Mouse (Mus musculus): ENCODE measurements around the gene Hist1h3g. TPM values are rescaled to one million over a fixed set of nuclear protein-coding genes. Genes with fewer than 3 reads are reported as not detected.
"Not testable (repeated sequence)": the region's sequence is repeated elsewhere in the genome, so short reads cannot be mapped to it uniquely, and the experiment has no call there.

Gene Hist1h3g
- total RNA-seq, 2 experiments from 2014 or later: 22.0 to 28.6 TPM

DNA sequence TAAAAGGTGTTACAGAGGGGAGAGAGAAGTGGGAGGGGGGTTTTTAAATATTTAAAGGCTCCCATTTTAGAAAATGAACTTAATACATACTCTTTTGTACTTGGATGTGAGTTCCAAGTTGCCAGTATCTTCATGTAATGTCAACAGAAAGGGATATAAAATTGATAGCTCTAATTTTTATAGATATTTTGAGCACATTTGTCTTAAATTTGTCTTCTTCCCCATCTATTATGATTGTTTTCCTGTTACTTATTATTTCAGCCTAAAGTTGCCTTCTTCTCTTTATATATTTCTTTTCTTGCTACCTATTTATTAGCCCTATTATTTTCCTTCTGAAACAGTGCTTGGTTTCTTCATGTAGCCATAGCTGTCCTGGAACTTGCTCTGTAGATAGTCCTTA, 17.7 kb downstream of the Hist1h3g start, which contains the start of gene Hist1h1d:
Gene Hist1h1d, plus strand, starts transcription at position 301 of the 400 bp plus-strand sequence.
- no peak for DNase-seq
- intact Hi-C loops (cut with DNase I): no loop called here

DNA sequence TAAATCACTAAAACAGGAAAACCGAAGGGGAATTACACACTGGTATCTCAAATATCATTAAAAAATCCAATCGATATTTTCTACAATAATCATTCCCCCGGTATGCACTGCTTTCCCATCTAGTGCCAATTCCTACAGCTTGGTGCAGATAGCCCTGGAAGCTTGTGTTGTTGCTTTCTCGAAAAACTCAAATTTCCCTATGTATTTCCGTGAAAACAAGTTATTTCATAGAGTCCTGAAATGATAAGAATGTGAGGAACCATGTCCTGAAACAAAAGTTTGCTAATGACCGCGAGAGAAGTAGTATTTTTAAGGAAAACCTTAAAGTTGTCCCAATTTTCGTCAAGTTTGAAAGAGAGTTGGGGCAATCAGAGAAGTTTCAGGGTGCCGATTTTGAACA, 19.2 kb downstream of the Hist1h3g start:
- intact Hi-C loops (cut with DNase I): no loop called here
- DNase-seq: no peak

DNA sequence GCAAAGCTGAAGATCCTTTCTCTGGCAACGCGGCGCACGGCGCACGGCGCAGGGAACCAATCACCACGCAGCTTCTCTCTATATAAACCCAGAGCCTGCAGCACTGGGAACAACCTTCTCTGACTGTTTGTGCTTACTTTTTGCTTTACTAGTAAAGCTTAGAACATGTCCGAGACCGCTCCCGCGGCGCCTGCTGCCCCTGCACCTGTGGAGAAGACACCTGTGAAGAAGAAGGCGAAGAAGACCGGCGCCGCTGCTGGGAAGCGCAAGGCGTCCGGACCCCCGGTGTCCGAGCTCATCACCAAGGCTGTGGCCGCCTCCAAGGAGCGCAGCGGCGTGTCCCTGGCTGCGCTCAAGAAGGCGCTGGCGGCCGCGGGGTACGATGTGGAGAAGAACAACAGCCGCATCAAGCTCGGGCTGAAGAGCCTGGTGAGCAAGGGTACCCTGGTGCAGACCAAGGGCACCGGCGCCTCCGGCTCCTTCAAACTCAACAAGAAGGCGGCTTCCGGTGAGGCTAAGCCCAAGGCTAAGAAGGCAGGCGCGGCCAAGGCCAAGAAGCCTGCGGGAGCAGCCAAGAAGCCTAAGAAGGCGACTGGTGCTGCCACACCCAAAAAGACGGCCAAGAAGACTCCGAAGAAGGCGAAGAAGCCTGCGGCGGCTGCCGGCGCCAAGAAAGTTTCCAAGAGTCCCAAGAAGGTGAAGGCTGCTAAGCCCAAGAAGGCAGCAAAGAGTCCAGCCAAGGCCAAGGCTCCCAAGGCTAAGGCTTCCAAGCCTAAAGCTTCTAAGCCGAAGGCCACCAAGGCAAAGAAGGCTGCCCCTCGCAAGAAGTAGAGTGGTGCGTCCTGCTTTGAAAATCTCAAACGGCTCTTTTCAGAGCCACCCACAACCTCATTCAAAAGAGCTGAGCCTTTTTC, 20.0 kb downstream of the Hist1h3g start:
- peak; percentile 77 for DNase-seq
- intact Hi-C loops (cut with DNase I): no loop called here

DNA sequence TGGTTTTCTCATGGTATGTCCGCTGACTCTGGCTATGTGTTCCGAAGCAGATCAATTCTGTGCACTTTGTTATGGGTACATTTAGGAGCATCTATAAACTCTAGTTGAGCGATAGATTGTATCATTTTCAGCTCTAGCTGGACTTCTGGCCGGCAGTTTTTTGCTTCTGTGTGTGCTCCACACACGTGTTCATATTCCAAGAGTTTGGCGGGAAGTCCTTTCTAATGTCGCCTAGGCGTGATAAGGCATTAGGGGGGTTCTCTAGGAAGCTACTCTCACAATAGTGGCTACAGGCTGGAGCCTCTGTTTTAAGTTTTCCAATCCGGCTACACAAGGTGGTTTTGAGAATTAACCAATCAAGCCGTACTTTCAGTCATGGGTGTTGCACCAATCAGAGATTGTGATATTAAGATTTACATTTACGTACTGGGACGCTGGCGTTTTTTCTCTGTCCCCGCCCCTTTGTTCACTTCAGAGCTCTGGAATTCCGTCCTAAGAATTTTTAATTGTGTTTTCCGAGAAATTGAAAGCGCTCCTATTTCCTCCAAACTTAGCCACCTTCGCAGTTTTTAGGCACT, 20.7 kb downstream of the Hist1h3g start:
- intact Hi-C loops (cut with DNase I): no loop called here
- DNase-seq: peak; percentile 66

DNA sequence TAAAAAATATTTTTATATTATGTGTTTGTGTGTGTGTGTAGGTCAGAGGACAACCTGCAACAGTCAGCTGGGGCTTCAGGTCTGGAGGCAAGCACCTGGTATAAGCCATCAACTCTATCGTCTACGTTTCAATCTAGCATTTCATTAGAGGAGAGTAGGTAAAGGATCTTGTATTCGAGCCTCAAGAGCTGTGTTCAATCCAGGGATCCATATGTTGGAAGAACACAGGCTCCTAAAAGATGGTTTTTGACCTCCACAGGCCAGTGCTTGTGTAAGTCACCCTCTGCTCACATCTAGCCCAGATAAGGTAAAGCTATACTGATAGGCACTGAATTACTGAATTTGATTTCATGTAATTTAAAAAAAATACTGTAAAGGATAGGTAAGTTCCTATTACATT, 21.7 kb downstream of the Hist1h3g start:
- intact Hi-C loops (cut with DNase I): no loop called here
- no peak for DNase-seq

DNA sequence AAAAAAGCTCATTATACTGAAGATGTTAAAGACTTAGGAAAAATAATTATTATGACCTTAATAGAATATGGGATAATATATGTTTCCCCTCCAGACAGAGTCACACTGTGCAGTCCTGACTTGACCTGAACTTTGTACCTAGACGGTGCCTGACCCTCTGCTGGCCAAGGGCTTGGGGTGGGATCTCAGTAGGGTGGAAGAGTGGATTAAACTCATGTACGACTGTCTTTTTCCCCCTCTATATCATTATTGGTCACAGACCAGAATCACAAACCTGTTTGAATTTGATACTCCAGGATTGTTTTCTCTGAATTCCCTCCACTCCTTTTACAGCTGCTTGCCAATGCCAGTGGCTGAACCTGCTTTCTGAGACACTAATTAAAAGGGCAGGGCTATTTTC, 25.5 kb downstream of the Hist1h3g start:
- DNase-seq: not testable (repeated sequence)
- intact Hi-C loops (cut with DNase I): loop anchor here (10.0 kb wide), 1 partner anchor 194 kb away; the partner anchor contains the start of genes Hist1h2ab, Hist1h3b and Hist1h4b

DNA sequence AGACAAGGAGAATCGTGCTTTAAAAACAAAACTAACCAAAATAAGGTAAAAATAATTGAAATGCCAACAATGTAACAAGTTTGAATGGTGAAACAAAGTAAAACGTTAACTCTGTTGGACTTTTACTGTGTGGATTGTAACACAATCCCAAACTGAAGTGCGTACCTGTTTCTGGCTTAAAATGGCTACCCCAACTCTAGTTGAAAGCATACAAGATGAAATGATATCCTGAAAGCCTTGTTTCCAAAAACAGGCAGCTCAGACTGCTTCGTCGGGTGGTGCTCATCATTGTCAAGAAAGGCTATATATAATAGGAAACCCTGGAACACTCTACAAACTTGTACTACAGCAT, 26.3 kb downstream of the Hist1h3g start:
- intact Hi-C loops (cut with DNase I): loop anchor here (10.0 kb wide), 1 partner anchor 193 kb away; the partner anchor contains the start of genes Hist1h2ab, Hist1h3b and Hist1h4b
- not testable (repeated sequence) for DNase-seq

DNA sequence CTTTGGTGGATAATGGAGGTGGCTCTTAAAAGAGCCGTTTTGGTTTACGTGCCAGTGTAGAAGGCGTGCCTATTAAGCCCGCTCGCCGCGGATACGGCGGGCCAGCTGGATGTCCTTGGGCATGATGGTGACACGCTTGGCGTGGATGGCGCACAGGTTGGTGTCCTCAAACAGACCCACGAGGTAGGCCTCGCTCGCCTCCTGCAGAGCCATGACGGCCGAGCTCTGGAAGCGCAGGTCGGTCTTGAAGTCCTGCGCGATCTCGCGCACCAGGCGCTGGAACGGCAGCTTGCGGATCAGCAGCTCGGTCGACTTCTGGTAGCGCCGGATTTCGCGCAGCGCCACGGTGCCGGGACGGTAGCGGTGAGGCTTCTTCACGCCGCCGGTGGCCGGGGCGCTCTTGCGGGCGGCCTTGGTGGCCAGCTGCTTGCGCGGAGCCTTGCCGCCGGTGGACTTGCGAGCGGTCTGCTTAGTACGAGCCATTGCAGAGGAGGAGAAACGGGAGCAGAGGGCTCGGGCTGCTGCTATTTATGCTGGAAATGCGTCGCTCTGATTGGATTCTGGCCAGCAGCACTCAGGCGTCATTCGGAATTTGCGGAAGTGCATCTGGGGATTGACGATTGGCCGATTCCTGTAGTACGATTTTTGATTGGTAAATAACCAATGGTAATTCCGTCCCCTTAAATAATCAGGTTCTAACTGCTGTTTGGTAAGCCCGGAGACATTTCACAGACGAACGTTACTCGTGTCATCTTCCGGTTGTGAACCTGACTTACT, 26.8 kb downstream of the Hist1h3g start, which contains the start of gene Hist1h3e:
Gene Hist1h3e, minus strand, starts transcription at position 487 of the 777 bp plus-strand sequence.
- intact Hi-C loops (cut with DNase I): loop anchor here (10.0 kb wide), 1 partner anchor 193 kb away; the partner anchor contains the start of genes Hist1h2ab, Hist1h3b and Hist1h4b
- DNase-seq: peak; percentile 94

DNA sequence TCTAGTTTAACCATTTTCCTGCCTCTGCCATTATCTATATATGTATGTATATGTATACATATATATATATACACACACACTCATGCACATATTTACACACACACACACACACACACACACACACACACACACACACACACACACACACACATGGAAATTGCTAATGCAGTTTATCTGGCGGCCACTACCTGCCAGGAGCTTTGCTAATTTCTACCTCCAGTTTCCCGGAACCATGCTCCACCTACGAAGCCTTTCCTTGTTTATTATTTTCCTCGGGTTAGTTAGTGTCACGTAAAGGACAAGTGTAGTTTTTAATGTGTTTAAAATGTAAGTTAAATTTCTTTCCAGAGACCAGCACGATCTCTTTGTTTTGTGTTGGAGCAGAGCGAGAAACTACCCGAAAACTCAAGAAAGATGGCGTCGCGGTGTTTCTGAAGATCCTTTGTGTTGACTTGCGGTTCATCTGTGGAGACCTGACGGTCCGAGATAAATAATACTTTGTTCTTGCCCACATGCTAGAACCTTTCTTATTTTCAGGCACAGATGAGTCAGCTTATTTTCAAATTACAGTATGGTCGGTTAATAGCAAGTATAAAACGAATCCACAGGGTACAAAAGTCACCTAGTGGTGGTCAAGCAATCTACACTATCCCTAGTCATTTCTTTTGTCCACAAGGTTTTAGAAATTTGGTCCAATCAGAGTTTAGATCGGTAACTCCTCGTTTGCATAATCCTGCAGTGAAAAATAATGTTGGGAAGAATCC, 27.7 kb downstream of the Hist1h3g start:
- no peak for DNase-seq
- intact Hi-C loops (cut with DNase I): loop anchor here (10.0 kb wide), 1 partner anchor 192 kb away; the partner anchor contains the start of genes Hist1h2ab, Hist1h3b and Hist1h4b

DNA sequence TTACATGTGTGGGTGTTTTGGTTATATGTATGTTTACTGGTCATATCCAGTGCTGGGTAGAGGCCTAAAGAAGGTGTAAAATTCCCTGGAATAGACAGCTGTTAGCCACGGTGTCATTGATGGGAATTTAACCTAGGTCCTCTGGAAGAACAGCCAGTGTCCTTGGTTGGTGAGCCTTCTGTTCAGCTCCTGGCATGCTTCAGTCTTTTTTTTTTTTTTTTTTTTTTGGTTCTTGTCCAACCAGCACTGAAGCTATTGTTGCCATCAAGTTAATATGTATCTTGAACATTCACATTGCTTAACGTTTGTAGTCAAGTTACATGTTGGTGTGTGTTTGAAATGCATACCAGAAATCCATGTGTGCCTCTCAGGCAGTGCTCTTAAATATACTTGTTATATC, 29.3 kb downstream of the Hist1h3g start:
- intact Hi-C loops (cut with DNase I): loop anchor here (10.0 kb wide), 1 partner anchor 190 kb away; the partner anchor contains the start of genes Hist1h2ab, Hist1h3b and Hist1h4b
- DNase-seq: no peak

DNA sequence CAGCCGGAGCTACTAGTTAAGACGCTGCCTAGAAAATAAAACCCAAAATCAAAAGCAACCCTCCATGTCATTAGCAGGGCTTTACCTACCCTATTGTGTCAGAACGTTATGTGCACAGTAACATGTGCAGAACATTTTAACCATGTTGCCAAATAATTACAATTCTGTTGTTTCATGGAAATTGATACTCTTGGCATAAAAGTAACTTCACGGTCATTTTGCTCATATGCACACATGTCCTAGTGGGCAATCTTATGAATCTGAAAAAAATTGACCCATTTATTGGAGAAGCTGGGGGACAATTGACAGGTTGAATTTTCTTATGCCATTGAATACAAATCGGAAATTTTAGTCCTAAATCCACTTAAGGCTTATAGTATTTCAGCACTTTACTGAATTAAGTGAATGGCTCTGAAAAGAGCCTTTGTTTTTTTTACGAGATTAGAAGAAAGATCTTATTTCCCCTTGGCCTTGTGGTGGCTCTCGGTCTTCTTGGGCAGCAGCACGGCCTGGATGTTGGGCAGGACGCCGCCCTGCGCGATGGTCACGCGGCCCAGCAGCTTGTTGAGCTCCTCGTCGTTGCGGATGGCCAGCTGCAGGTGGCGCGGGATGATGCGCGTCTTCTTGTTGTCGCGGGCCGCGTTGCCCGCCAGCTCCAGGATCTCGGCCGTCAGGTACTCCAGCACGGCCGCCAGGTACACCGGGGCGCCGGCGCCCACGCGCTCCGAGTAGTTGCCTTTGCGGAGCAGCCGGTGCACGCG, 35.2 kb downstream of the Hist1h3g start:
- DNase-seq; intact Hi-C loops (cut with DNase I): not testable (repeated sequence)

DNA sequence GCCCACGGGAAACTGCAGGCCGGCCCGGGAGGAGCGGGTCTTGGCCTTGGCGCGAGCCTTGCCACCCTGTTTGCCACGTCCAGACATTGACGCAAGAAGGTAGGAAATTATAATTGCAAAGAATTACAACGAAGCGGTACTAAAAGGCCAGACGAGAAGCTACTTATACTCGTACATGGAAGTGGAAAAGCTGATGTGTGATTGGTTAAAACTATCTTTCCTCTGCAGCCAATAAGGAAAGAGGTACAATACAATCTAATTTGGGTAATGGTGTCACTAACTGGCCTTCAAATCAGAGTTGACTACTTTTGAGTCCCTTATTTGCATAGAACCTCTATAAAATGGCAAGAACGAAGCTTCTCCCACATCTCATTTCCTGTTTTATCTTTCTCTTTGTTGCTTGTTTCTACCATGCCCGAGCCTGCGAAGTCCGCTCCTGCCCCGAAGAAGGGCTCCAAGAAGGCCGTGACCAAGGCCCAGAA, 35.8 kb downstream of the Hist1h3g start, which contains the start of the genes Hist1h2ae and Hist1h2bg:
Gene Hist1h2ae, minus strand, starts transcription at position 199 of the 482 bp plus-strand sequence.
Gene Hist1h2bg, plus strand, starts transcription at position 375 of the 482 bp plus-strand sequence.
- DNase-seq: peak; percentile 57
- intact Hi-C loops (cut with DNase I): no loop called here

DNA sequence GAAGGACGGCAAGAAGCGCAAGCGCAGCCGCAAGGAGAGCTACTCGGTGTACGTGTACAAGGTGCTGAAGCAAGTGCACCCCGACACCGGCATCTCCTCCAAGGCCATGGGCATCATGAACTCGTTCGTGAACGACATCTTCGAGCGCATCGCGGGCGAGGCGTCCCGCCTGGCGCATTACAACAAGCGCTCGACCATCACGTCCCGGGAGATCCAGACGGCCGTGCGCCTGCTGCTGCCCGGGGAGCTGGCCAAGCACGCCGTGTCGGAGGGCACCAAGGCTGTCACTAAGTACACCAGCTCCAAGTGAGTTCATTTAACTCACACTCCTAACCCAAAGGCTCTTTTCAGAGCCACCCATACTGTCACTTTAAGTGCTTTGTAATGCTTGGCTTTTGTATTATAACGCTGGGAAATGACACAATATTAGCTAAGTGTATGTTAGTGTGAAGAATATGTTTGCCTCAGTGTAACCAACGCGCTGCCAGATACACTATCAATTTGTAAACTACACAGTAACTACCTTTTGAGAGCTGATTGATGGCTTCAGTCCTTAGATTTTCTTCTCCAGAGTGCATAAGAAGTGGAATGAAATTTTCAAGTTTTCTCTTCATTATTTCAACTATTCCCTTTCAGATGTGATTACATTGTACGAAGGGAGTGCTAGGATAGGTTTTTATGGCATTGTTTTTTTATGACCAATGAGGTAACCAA, 36.4 kb downstream of the Hist1h3g start:
- intact Hi-C loops (cut with DNase I); DNase-seq: not testable (repeated sequence)

DNA sequence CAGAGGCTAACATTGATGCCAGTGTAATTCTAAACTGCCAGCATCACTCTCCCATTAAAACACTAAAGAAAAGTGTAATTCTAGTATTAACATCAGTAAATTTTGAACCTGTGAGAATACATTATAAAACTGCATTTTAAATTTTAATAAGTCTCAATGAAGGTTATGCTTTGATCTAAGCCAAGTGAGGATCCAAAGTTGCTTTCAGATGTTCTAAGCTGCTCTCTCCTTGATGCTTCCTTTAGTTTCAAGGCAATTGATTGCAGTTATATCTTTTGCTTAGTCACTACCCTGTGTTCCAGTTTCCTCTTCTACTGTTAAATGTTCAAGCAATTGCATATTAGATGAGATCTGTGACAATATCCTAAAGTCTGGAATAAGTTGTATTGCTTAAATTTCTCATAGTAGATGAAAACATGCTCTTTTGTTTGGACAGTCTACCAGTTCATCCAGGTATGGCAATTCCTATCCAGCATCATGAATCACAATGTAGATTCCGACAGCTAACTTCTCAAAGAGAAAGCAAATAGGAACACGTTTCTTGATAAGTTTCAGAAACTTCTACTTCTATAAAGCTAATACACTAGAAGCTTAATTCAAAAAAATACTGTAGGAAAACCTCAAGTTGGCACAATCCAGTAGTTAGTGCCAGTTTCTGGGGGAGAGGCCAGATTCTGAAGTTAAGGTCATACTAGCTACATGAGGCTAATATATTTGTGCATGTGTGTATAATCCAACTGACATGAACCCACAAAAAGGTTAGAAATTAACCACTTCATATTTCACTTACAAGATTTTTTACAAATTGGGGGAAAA, 37.2 kb downstream of the Hist1h3g start:
- no peak for DNase-seq
- intact Hi-C loops (cut with DNase I): no loop called here

DNA sequence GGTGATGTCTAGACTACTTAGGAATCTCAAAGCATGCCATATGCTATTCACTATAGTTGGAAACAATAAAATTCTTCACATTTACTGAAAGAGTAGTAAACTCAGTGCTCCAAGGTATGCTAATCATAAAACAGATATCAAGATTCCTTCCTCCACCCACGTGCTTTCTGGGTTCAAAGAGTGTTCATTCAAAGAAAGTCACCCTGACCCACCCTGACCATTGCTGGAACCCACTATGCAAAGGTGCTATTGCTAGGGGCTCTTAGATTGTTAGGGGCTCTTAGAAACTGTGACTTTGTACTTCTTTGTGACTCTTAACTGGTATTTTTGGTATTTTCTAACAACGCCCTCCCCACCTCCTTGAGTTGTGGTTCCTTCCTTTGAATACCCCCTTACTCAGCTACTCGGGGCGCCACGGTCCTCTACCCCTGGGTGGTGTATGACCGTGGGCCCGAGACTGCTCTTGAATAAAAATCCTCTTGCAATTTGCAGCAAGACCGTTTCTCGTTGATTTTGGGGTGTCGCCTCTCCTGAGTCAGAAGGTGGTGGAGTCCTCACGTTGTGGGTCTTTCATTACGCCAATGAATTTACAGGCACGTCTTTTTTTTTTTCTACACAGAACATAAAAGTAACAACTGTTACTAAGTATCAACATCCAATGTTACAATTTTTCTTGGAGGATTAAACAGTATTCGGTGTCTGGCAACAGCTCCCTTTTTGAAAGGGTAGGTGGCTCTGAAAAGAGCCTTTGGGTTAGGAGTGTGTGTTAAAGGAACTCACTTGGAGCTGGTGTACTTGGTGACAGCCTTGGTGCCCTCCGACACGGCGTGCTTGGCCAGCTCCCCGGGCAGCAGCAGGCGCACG, 38.0 kb downstream of the Hist1h3g start:
- DNase-seq; intact Hi-C loops (cut with DNase I): not testable (repeated sequence)

DNA sequence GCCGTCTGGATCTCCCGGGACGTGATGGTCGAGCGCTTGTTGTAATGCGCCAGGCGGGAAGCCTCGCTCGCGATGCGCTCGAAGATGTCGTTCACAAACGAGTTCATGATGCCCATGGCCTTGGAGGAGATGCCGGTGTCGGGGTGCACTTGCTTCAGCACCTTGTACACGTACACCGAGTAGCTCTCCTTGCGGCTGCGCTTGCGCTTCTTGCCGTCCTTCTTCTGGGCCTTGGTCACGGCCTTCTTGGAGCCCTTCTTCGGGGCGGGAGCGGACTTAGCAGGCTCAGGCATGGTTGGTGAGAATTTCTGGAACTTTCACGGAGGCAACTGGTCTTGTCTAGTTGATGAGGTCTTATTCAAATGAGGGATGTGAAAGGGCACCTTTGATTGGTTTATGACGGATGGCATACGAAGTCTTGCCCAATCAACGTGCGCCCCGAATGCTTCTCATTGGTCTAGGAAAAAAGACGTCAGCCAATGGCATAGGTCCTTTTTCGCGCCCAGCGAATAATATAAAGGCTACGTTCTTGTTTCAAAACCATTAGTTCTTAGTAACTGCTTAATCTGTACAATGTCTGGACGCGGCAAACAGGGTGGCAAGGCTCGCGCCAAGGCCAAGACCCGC, 38.8 kb downstream of the Hist1h3g start, which contains the start of the genes Hist1h2bf and Hist1h2ad:
Gene Hist1h2bf, minus strand, starts transcription at position 299 of the 627 bp plus-strand sequence.
Gene Hist1h2ad, plus strand, starts transcription at position 484 of the 627 bp plus-strand sequence.
- DNase-seq: peak; percentile 91
- intact Hi-C loops (cut with DNase I): not testable (repeated sequence)
